Mouse (Mus musculus): ENCODE measurements around the gene Tgfb3. TPM values are rescaled to one million over a fixed set of nuclear protein-coding genes. Genes with fewer than 3 reads are reported as not detected.

Gene Tgfb3
- total RNA-seq (2021) = 10 to 100 TPM; 15.4 to 16.0 TPM
- long read RNA-seq, experiment 1, transcript Tgfb3-201 (7 exons, 3,383 nt) = major isoform, 32 of 36 reads
- long read RNA-seq, experiment 1, partial matches to known transcripts = 1 of 36 reads
- long read RNA-seq, experiment 1, other reads (novel, unspliced or antisense) = 3 of 36 reads
- long read RNA-seq, experiment 2, transcript Tgfb3-201 (7 exons, 3,383 nt) = major isoform, 27 of 32 reads
- long read RNA-seq, experiment 2, partial matches to known transcripts = 2 of 32 reads
- long read RNA-seq, experiment 2, other reads (novel, unspliced or antisense) = 3 of 32 reads

DNA sequence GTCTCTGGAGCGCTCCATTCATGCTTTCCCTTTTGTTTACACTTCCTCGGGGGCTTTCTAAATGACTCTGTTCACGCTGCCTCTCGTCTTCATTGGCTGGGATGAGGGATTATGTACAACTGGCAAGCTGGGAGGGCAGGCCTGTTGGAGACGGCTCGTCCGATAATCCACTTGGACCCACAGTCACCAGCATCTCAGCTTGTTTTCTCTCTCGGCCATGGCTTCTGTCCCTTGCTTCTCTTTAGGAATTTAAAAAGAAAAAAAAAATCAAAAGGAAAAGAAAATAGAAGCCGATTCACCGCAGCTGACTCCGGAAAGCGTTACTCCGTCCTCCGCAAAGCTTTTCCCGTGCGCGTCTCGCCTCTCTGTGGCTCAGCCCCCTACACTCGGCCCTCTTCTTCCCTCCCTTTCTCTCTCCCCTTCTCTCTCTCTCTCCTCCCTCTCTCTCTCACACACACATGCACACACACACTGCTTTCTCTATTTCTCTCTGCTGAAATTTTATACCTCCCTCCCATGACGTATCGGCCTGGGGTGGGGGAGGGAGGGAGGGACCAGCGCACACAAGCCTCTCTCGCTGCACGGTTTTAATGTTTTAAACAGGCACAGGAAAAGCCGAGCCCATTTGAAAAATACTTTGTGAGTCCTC is at the start of gene Tgfb3:
Gene Tgfb3 (minus strand): TSS at position 489 of the 649 bp plus-strand sequence.
- Histone ChIP-seq H3K4me3 (peak within 1 kb of the TSS; percentile 56), H3K27ac (peak within 1 kb of the TSS; percentile 89)
- no peak for TF ChIP-seq CTCF (IDR thresholded peaks at IDR 0.05)
- peak; percentile 42 to 46 for DNase-seq (ENCODE audit: extremely low spot score in 1 of 2, low spot score in 2 of 2)
- intact Hi-C loops (cut with DNase I) = loop anchor here (1.0 to 5.0 kb wide), 7 partner anchors 54 to 332 kb away; partner anchors contain the start of gene Flvcr2

DNA sequence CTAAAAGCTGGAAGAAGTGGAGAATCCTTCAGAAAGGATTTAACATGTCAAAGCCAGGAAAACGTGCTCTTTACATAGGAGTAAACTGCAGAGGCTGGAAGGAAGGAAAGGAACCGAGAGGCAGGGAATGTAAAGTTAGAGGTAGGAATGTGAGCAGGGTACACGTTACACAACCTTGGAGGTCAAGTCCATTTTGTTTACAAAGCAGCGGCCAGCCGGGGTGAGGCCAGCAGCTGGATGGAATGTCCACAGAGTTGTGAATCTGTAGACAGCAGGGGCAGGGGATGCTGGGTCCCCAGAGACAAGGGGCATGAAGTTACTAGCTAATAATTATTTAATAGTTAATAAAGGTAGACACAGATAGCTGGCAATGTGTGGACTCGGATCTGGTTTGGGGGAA is 49.3 kb upstream of the Tgfb3 start:
- no peak for TF ChIP-seq CTCF (IDR thresholded peaks at IDR 0.05)
- Histone ChIP-seq H3K4me3 (no peak overlapping the region), H3K27ac (no peak overlapping the region)
- intact Hi-C loops (cut with DNase I) = no loop called here
- DNase-seq (ENCODE audit: extremely low spot score in 1 of 2, low spot score in 2 of 2) = no peak

DNA sequence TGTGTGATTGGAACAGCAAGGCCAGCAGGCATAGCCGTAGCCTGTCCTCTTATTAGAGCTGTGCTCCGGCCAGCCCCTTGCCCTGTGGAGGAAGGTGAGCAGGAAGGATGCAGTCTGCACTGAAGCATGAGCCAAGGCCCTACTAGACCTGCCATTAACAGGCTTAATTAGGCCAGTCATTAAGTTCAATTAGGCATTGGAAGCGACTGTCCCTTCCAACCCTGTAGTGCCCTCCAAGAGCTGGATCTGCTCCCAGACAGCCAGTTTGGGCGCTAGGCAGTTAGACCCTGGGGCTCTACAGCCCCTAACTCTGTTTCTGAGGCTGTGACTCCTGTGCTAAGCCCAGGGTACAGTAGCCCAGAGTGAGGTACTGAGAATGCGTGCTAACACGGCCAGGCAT is 45.2 kb upstream of the Tgfb3 start:
- intact Hi-C loops (cut with DNase I) = no loop called here
- no peak for DNase-seq (ENCODE audit: extremely low spot score in 1 of 2, low spot score in 2 of 2)
- Histone ChIP-seq H3K4me3 (no peak overlapping the region), H3K27ac (no peak overlapping the region)
- TF ChIP-seq CTCF (IDR thresholded peaks at IDR 0.05) = no peak

DNA sequence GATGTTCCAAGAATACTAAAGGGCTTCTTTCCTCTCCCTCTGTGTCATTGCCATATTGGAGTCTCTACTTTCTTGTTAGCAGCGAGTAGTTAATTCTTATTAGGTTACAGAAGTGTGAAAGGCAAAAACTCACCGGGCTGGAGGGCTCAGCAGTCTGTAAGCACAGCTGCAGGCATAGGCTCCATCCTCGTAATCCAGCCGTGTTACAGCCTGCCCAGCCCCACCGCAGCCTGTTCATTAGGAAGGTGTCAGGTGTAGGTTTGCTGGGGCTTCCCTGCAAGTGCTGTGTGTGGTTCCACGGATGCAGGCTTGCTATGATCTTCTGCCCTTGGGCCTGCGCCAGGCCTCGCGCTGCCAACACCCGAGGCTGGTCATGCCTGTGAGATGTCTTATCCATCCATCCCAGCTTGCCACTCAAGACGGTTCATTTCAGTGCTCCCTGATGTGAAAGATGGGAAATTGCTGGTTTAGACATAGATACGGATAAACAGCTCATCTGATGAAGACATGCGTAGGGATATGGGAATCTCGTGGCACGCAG is 37.5 kb upstream of the Tgfb3 start:
- DNase-seq (ENCODE audit: extremely low spot score in 1 of 2, low spot score in 2 of 2) = no peak
- Histone ChIP-seq H3K27ac (no peak overlapping the region), H3K4me3 (no peak overlapping the region)
- no peak for TF ChIP-seq CTCF (IDR thresholded peaks at IDR 0.05)
- intact Hi-C loops (cut with DNase I) = no loop called here

DNA sequence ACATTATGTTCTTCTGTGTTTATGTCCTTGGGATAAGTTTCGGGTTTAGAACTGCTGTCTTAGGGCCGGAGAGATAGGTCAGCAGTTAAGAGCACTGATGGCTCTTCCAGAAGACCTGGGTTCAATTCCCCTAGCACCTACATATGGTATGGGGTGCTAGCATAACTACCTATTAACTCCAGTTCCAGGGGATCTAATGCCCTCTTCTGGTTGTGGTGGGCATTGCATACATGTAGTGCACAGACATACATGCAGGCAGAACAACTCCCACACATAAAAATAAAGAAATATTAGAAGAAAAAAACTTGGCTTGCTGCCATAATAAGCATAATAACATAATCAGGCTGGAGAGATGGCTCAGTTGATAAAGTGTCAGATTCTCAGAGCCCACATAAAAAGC is 31.8 kb upstream of the Tgfb3 start:
- Histone ChIP-seq H3K4me3 (no peak overlapping the region), H3K27ac (no peak overlapping the region)
- peak; percentile 49 for TF ChIP-seq CTCF (IDR thresholded peaks at IDR 0.05)
- intact Hi-C loops (cut with DNase I) = no loop called here
- DNase-seq (ENCODE audit: extremely low spot score in 1 of 2, low spot score in 2 of 2) = no peak

DNA sequence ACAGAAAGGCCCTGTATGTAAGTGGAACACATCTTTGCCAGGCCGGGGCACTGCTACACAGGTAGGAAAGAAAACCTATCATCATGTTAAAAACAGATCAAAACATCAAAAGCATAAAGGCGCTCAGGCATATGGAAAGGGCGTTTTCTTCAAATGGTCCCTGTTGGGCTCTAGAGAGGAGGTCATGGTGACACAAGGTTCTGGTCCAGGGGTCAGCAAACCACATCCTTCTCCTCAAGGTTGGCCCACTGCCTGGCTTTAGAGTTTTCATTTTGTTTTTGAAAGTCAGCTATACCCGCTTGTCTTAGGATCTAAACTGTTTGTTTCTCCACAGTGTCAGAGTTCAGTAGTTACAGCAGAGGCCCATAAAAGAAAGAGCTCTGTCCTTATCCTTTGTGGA is 30.7 kb upstream of the Tgfb3 start:
- no peak for DNase-seq (ENCODE audit: extremely low spot score in 1 of 2, low spot score in 2 of 2)
- intact Hi-C loops (cut with DNase I) = no loop called here
- H3K27ac ChIP-seq = no peak overlapping the region
- TF ChIP-seq CTCF (IDR thresholded peaks at IDR 0.05) = no peak
- no peak overlapping the region for H3K4me3 ChIP-seq

DNA sequence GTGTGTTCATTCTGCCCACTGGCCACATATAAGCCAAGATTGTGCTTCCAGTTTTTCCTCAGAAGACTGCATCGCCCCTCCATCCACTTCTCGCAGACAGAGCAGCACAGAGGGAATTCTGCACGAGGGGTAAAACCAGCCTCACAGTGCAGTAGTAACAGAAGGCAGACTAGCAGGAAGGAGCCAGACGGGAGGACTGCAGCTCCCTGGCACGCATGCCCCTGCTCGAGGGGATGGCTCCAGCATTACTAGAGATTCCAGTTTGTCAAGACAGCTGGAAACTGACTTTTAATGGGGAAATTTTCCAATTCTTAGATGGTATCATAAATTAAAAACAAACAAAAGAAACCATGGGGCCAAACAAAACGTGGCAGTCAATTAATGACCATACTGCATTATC is 28.8 kb upstream of the Tgfb3 start:
- TF ChIP-seq CTCF (IDR thresholded peaks at IDR 0.05) = no peak
- Histone ChIP-seq H3K27ac (no peak overlapping the region), H3K4me3 (no peak overlapping the region)
- no peak for DNase-seq (ENCODE audit: extremely low spot score in 1 of 2, low spot score in 2 of 2)
- intact Hi-C loops (cut with DNase I) = no loop called here

DNA sequence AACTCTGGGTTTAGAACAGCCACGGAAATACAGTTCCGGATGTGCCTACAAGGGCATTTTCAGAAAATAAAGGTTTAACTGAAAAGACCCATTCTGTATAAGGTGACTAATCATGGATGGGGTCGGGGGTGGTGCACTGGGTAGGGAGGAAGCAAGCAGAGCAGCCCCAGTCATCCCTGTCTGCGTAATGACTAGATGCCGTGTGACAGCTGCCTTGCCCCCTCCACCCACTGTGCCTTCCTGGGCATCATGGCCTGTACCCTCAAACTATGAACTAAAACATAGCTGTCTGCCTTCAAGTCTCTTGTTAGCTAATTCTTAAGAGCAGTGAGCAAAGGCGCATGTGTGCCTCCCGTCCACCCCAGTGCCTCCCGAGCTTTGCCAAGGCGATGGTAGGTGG is 27.2 kb upstream of the Tgfb3 start:
- H3K4me3 ChIP-seq = no peak overlapping the region
- DNase-seq (ENCODE audit: extremely low spot score in 1 of 2, low spot score in 2 of 2) = no peak
- no peak for TF ChIP-seq CTCF (IDR thresholded peaks at IDR 0.05)
- intact Hi-C loops (cut with DNase I) = no loop called here
- H3K27ac ChIP-seq = no peak overlapping the region; the same call in 1 of the 2 replicates

DNA sequence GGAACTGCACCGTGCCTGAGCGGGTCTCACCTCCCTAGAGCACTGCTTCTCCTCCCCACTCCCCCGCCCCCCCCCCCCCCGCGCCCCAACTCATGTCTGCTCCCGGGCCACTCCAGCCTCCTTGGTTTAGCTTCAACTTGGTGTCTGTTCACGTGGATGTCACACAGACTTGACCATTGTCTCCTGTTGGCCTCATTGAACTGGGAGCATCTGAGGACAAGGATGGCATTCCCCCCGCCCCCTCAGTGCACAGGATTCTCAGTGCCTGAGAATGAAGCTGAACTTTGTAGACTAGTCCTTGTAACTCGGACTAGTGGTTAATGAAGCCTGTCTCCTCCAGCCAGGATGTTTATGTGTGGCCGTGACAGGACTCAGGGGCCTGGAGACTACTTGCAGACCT is 26.7 kb upstream of the Tgfb3 start:
- TF ChIP-seq CTCF (IDR thresholded peaks at IDR 0.05) = no peak
- no peak for DNase-seq (ENCODE audit: extremely low spot score in 1 of 2, low spot score in 2 of 2)
- H3K4me3 ChIP-seq = no peak overlapping the region
- H3K27ac ChIP-seq = no peak overlapping the region; the same call in 1 of the 2 replicates
- intact Hi-C loops (cut with DNase I) = no loop called here

DNA sequence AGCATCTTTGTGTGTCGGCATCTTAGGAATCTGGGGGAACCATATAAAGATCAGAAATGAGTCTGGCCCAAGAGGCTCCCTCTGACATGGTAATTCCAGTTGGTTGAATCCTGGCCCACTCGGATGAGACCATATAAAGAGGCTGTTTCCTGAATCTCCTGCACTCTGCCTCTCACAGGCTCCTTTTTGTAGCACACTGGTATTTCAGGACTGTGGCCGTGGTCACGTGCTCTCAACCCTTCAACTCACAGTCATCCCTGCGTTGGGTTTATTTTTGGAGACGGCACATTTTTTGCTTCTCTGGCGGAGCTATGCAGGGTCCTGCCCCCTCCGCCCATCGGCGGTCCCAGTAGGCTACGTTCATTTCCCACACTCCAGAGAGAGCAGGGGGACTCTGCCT is 25.5 kb upstream of the Tgfb3 start:
- H3K27ac ChIP-seq = peak overlapping the region; percentile 80
- H3K4me3 ChIP-seq = no peak overlapping the region
- TF ChIP-seq CTCF (IDR thresholded peaks at IDR 0.05) = no peak
- no peak for DNase-seq (ENCODE audit: extremely low spot score in 1 of 2, low spot score in 2 of 2)
- intact Hi-C loops (cut with DNase I) = no loop called here

DNA sequence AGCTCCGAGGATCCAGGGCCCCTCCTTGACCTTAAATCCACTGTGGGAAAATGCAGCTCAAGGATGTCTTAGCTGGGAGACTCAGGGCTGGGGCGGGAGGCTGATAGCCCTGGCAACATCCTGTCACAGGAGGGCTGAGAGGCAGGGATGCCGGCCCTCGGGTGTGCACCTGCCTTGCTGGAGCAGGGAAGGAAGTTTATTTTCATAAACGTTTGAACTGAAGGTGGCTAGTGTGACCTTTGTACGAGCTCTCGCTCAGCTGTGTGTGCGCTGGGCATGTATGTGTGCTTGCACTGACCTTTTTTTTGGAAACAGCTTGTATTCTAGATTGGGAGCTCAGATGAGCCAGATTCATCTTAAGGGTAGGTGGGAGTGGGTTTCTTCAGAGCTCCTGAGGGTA is 25.0 kb upstream of the Tgfb3 start:
- peak overlapping the region; percentile 80 for H3K27ac ChIP-seq
- H3K4me3 ChIP-seq = no peak overlapping the region
- intact Hi-C loops (cut with DNase I) = no loop called here
- TF ChIP-seq CTCF (IDR thresholded peaks at IDR 0.05) = no peak
- no peak for DNase-seq (ENCODE audit: extremely low spot score in 1 of 2, low spot score in 2 of 2)

DNA sequence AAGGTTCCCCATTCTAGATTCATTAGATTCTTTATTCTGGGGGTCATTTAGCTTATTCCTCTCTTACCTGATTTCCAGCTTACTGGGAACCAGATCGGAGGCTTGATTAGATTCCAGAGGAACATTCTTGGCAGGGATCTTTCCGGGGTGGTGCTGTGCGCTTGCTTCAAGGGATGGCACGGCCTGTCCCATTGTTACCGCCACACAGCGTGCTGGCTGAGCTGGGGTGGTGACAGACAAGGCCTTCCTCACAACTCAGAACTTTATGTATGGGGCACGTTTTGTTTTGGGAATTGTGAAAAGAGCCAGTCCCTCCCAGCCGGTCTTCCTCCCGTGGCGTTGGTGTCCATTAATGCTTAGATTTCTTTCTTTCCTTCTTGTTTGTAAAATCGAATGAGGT is 24.6 kb upstream of the Tgfb3 start:
- intact Hi-C loops (cut with DNase I) = no loop called here
- no peak for TF ChIP-seq CTCF (IDR thresholded peaks at IDR 0.05)
- peak overlapping the region; percentile 80 for H3K27ac ChIP-seq
- DNase-seq (ENCODE audit: extremely low spot score in 1 of 2, low spot score in 2 of 2) = no peak
- H3K4me3 ChIP-seq = no peak overlapping the region

Data from left cerebral cortex, adult 2 months (tissue).